Mouse (Mus musculus): Measurements from ENCODE around the gene Chrnb2. TPM values are rescaled to one million over a fixed set of nuclear protein-coding genes. Genes with fewer than 3 reads are reported as not detected.

Gene Chrnb2
- total RNA-seq, 4 experiments from 2014 or later = 0.09 to 0.27 (median 0.15) TPM

GRCm38 (mm10) chr3:89780102-89780501 is 15.7 kb upstream of the Chrnb2 start:
- no peak for DNase-seq (ENCODE audit: low spot score in 2 of 2)

DNA sequence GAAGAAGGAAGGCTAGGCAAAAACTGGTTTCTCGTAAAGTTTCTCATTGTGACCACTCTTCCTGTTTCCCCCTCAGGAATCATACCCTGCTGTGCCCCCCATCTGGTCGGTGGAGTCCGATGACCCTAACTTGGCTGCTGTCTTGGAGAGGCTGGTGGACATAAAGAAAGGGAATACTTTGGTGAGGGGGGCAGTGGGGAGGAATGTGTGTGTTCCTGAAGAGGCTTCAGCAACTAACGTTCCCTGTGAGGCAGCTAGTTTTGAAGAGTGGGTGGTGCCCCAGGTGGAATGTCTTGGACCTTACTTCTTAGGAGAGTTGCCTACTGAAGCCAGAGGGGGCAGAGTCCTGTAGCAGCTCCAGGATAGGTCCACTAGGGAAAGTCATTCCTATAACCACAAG is 11.6 kb upstream of the Chrnb2 start:
- no peak for DNase-seq (ENCODE audit: low spot score in 2 of 2)

GRCm38 (mm10) chr3:89774236-89774960 is 10.0 kb upstream of the Chrnb2 start:
- no peak for DNase-seq (ENCODE audit: low spot score in 2 of 2)

DNA sequence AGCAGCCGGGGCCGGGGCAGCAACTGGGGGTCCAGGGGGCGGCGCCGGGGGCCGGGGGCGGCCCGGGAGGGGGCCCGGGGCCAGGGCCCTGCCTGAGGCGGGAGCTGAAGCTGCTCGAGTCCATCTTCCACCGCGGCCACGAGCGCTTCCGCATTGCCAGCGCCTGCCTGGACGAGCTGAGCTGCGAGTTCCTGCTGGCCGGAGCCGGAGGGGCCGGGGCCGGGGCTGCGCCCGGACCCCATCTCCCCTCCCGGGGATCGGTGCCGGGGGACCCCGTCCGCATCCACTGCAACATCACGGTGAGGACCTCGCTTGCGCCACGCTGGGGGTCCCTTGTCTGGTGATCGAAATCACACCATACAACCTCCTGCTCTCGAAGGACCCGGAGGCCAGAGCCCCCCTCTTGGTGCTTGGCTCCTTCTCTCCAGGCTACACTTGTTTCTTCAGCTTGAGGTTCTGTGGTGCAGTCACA is 9.3 kb upstream of the Chrnb2 start:
- DNase-seq (ENCODE audit: low spot score in 2 of 2) = no peak

GRCm38 (mm10) chr3:89772968-89773709 is 8.7 kb upstream of the Chrnb2 start, which contains the start of gene Ube2q1:
Ube2q1 (plus strand) TSS chr3:89773616.
- DNase-seq (ENCODE audit: low spot score in 2 of 2) = peak; percentile 95 to 96

- DNase-seq (ENCODE audit: low spot score in 2 of 2) = peak; percentile 50 to 59
Observed at GRCm38 (mm10) chr3:89772588-89772967, 8.1 kb upstream of the Chrnb2 start.

- no peak for DNase-seq (ENCODE audit: low spot score in 2 of 2)
Observed at GRCm38 (mm10) chr3:89770425-89771002, 6.1 kb upstream of the Chrnb2 start.

GRCm38 (mm10) chr3:89769584-89769983 is 5.2 kb upstream of the Chrnb2 start:
- DNase-seq (ENCODE audit: low spot score in 2 of 2) = no peak

DNA sequence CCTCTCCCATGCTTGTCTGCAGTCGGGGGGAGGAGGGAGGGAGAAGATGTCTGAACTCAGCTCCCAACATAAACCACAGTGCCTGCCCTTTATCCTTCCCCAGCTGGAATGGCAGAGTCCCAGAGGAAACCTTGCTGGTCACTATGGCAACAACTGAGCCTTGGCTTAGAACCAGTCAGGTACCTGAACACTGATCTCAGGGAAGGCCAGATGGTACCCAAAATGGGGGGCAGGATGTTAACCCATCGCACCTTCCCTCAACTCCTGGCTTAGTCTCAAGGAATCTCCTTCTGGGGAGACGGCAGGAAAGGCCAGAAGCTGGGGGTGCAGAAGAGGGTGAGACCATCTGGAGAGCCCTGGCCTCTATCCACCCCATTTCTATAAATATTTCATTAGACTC is 4.6 kb downstream of the Chrnb2 start:
- no peak for DNase-seq (ENCODE audit: low spot score in 2 of 2)

GRCm38 (mm10) chr3:89757851-89758250 is 6.6 kb downstream of the Chrnb2 start:
- DNase-seq (ENCODE audit: low spot score in 2 of 2) = no peak

GRCm38 (mm10) chr3:89755283-89755682 is 9.1 kb downstream of the Chrnb2 start:
- DNase-seq (ENCODE audit: low spot score in 2 of 2) = no peak

- no peak for DNase-seq (ENCODE audit: low spot score in 2 of 2)
Observed at GRCm38 (mm10) chr3:89752307-89752706, 12.1 kb downstream of the Chrnb2 start.

GRCm38 (mm10) chr3:89738509-89738908 is 25.9 kb downstream of the Chrnb2 start:
- DNase-seq (ENCODE audit: low spot score in 2 of 2) = no peak

GRCm38 (mm10) chr3:89732091-89732490 is 32.3 kb downstream of the Chrnb2 start:
- no peak for DNase-seq (ENCODE audit: low spot score in 2 of 2)

GRCm38 (mm10) chr3:89730350-89731331 is 33.8 kb downstream of the Chrnb2 start:
- peak; percentile 63 to 74 for DNase-seq (ENCODE audit: low spot score in 2 of 2)

GRCm38 (mm10) chr3:89728848-89729247 is 35.6 kb downstream of the Chrnb2 start:
- DNase-seq (ENCODE audit: low spot score in 2 of 2) = no peak

GRCm38 (mm10) chr3:89727028-89727427 is 37.4 kb downstream of the Chrnb2 start:
- DNase-seq (ENCODE audit: low spot score in 2 of 2) = no peak

GRCm38 (mm10) chr3:89723400-89724084 is 40.9 kb downstream of the Chrnb2 start:
- no peak for DNase-seq (ENCODE audit: low spot score in 2 of 2)

GRCm38 (mm10) chr3:89722032-89722431 is 42.4 kb downstream of the Chrnb2 start:
- DNase-seq (ENCODE audit: low spot score in 2 of 2) = no peak

DNA sequence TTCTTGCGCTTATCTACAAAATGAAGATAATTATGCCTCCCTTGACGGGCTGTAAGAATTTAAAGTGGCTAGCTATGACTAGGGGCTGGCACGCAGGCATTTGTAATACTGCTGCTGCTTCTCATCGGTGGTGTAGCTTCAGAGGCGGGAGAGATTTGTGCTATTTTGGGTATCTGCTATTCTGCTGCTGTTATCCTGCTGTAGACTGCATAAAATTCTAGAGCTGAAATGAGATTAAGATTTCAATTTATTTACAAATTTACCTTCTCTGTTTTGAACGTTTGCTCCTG is 48.5 kb downstream of the Chrnb2 start:
- DNase-seq (ENCODE audit: low spot score in 2 of 2) = no peak
